Mouse (Mus musculus): Measurements from ENCODE around the gene Ppp1r1b. TPM values are rescaled to one million over a fixed set of nuclear protein-coding genes. Genes with fewer than 3 reads are reported as not detected.

Ppp1r1b gene
- not detected for total RNA-seq (2018; cell fraction: chromatin; rRNA removed)
- not detected for total RNA-seq (2018; cell fraction: cytosol; rRNA removed)
- total RNA-seq (2018; cell fraction: nucleus; rRNA removed): not detected
- not detected in 3 replicates for polyA plus RNA-seq (2018)

- Histone ChIP-seq H3K36me3 (ENCODE audit: inconsistent target) (no peaks in the 10 kb centered on the region), H3K27ac (no peak within 1 kb of the TSS), H3K4me3 (ENCODE audit: inconsistent target) (no peak within 1 kb of the TSS), H3K79me2 (ENCODE audit: inconsistent target) (no peaks in the 10 kb centered on the region)
- 3% methylated on average over 53 of the region's 55 CpGs for WGBS (ENCODE audit: missing documents)
These were observed at the start of gene Ppp1r1b for GRCm38 (mm10) chr11:98348083-98348961. TSS of gene Ppp1r1b (plus strand) at chr11:98348404.

- no peak overlapping the region for H3K27ac ChIP-seq
- H3K4me3 ChIP-seq (ENCODE audit: inconsistent target): no peak overlapping the region
- H3K36me3 ChIP-seq (ENCODE audit: inconsistent target): no peaks in the 10 kb centered on the region
- 27% methylated on average over 10 of the region's 10 CpGs for WGBS (ENCODE audit: missing documents)
- no peaks in the 10 kb centered on the region for H3K79me2 ChIP-seq (ENCODE audit: inconsistent target)
These were observed 49.6 kb upstream of the Ppp1r1b start for GRCm38 (mm10) chr11:98298484-98299205.

- no peaks in the 10 kb centered on the region for H3K36me3 ChIP-seq (ENCODE audit: inconsistent target)
These were observed 34.3 kb upstream of the Ppp1r1b start for GRCm38 (mm10) chr11:98313790-98314323.

GRCm38 (mm10) chr11:98317479-98317878 lies 30.7 kb upstream of the Ppp1r1b start:
- Histone ChIP-seq H3K79me2 (ENCODE audit: inconsistent target) (no peaks in the 10 kb centered on the region), H3K27ac (no peak overlapping the region), H3K36me3 (ENCODE audit: inconsistent target) (no peaks in the 10 kb centered on the region), H3K4me3 (ENCODE audit: inconsistent target) (no peak overlapping the region)
- 7% methylated on average over 7 of the region's 7 CpGs for WGBS (ENCODE audit: missing documents)

More at GRCm38 (mm10) chr11:98313790-98314323, 34.3 kb upstream of the Ppp1r1b start:
- WGBS (ENCODE audit: missing documents): 2% methylated on average over 23 of the region's 26 CpGs
- Histone ChIP-seq H3K4me3 (ENCODE audit: inconsistent target) (no peak overlapping the region), H3K27ac (no peak overlapping the region), H3K79me2 (ENCODE audit: inconsistent target) (no peaks in the 10 kb centered on the region)

- H3K36me3 ChIP-seq (ENCODE audit: inconsistent target): no peaks in the 10 kb centered on the region
- H3K4me3 ChIP-seq (ENCODE audit: inconsistent target): no peak overlapping the region
- no peaks in the 10 kb centered on the region for H3K79me2 ChIP-seq (ENCODE audit: inconsistent target)
- WGBS (ENCODE audit: missing documents): 5% methylated on average over 13 of the region's 14 CpGs
- H3K27ac ChIP-seq: no peak overlapping the region
These were observed 29.6 kb upstream of the Ppp1r1b start for GRCm38 (mm10) chr11:98318421-98319116.

- H3K36me3 ChIP-seq (ENCODE audit: inconsistent target): no peaks in the 10 kb centered on the region
- H3K27ac ChIP-seq: no peak overlapping the region
- no peaks in the 10 kb centered on the region for H3K79me2 ChIP-seq (ENCODE audit: inconsistent target)
- H3K4me3 ChIP-seq (ENCODE audit: inconsistent target): no peak overlapping the region
- 8% methylated on average over 15 of the region's 15 CpGs for WGBS (ENCODE audit: missing documents)
These were observed 29.1 kb upstream of the Ppp1r1b start for GRCm38 (mm10) chr11:98319120-98319519.

GRCm38 (mm10) chr11:98319544-98319943 lies 28.7 kb upstream of the Ppp1r1b start:
- 14% methylated on average over 4 of the region's 4 CpGs for WGBS (ENCODE audit: missing documents)

GRCm38 (mm10) chr11:98319944-98320343 lies 28.3 kb upstream of the Ppp1r1b start:
- Histone ChIP-seq H3K4me3 (ENCODE audit: inconsistent target) (no peak overlapping the region), H3K79me2 (ENCODE audit: inconsistent target) (no peaks in the 10 kb centered on the region), H3K36me3 (ENCODE audit: inconsistent target) (no peaks in the 10 kb centered on the region), H3K27ac (no peak overlapping the region)
- 32% methylated on average over 2 of the region's 2 CpGs for WGBS (ENCODE audit: missing documents)

More at GRCm38 (mm10) chr11:98319544-98319943, 28.7 kb upstream of the Ppp1r1b start:
- H3K36me3 ChIP-seq (ENCODE audit: inconsistent target): no peaks in the 10 kb centered on the region
- no peaks in the 10 kb centered on the region for H3K79me2 ChIP-seq (ENCODE audit: inconsistent target)
- H3K4me3 ChIP-seq (ENCODE audit: inconsistent target): no peak overlapping the region
- no peak overlapping the region for H3K27ac ChIP-seq

GRCm38 (mm10) chr11:98320381-98320780 lies 27.8 kb upstream of the Ppp1r1b start:
- H3K27ac ChIP-seq: no peak overlapping the region
- no peaks in the 10 kb centered on the region for H3K79me2 ChIP-seq (ENCODE audit: inconsistent target)
- H3K36me3 ChIP-seq (ENCODE audit: inconsistent target): no peaks in the 10 kb centered on the region
- 13% methylated on average over 12 of the region's 12 CpGs for WGBS (ENCODE audit: missing documents)
- H3K4me3 ChIP-seq (ENCODE audit: inconsistent target): no peak overlapping the region

GRCm38 (mm10) chr11:98320806-98321676 lies 27.2 kb upstream of the Ppp1r1b start:
- WGBS (ENCODE audit: missing documents): 5% methylated on average over 29 of the region's 30 CpGs
- H3K27ac ChIP-seq: no peak overlapping the region
- H3K79me2 ChIP-seq (ENCODE audit: inconsistent target): no peaks in the 10 kb centered on the region
- no peak overlapping the region for H3K4me3 ChIP-seq (ENCODE audit: inconsistent target)
- no peaks in the 10 kb centered on the region for H3K36me3 ChIP-seq (ENCODE audit: inconsistent target)

GRCm38 (mm10) chr11:98321677-98322003 lies 26.6 kb upstream of the Ppp1r1b start:
- H3K36me3 ChIP-seq (ENCODE audit: inconsistent target): no peaks in the 10 kb centered on the region
- 13% methylated on average over 5 of the region's 5 CpGs for WGBS (ENCODE audit: missing documents)
- H3K79me2 ChIP-seq (ENCODE audit: inconsistent target): no peaks in the 10 kb centered on the region
- H3K4me3 ChIP-seq (ENCODE audit: inconsistent target): no peak overlapping the region
- no peak overlapping the region for H3K27ac ChIP-seq

GRCm38 (mm10) chr11:98322159-98322558 lies 26.0 kb upstream of the Ppp1r1b start:
- no peak overlapping the region for H3K4me3 ChIP-seq (ENCODE audit: inconsistent target)
- H3K27ac ChIP-seq: no peak overlapping the region
- H3K36me3 ChIP-seq (ENCODE audit: inconsistent target): no peaks in the 10 kb centered on the region
- H3K79me2 ChIP-seq (ENCODE audit: inconsistent target): no peaks in the 10 kb centered on the region
- 11% methylated on average over 1 of the region's 1 CpGs for WGBS (ENCODE audit: missing documents)

- 10% methylated on average over 10 of the region's 10 CpGs for WGBS (ENCODE audit: missing documents)
- no peak overlapping the region for H3K27ac ChIP-seq
- no peaks in the 10 kb centered on the region for H3K79me2 ChIP-seq (ENCODE audit: inconsistent target)
- H3K4me3 ChIP-seq (ENCODE audit: inconsistent target): no peak overlapping the region
- no peaks in the 10 kb centered on the region for H3K36me3 ChIP-seq (ENCODE audit: inconsistent target)
These were observed 24.9 kb upstream of the Ppp1r1b start for GRCm38 (mm10) chr11:98323136-98323866.

Data from macrophage (primary cell).